Mouse (Mus musculus) lung, embryonic 15.5 days (tissue): ENCODE data around the gene Gdf7. TPM values are rescaled to one million over a fixed set of nuclear protein-coding genes. Genes with fewer than 3 reads are reported as not detected.

Experiments
- ATAC-seq: fragments of 200-750 bp; cut with Nextera tagmentation; 2 replicates; pipeline ENCODE4 v1.8.0; 2017; ENCODE audit warnings: moderate number of reproducible peaks, borderline replicate concordance; ENCODE audit not compliant: low FRiP score, low TSS enrichment; ENCODE audit errors: extremely low read depth
- H3K27ac ChIP-seq: fragments of 300-500 bp; sonication (generic); 2 replicates; pipeline ENCODE4 v1.5.1; 2015; ENCODE audit warnings: moderate library complexity, mild to moderate bottlenecking, inconsistent platforms
- H3K27me3 ChIP-seq: fragments of 300-500 bp; sonication (generic); 2 replicates; pipeline ENCODE4 v1.6.1; 2015; ENCODE audit warnings: inconsistent platforms
- H3K36me3 ChIP-seq: fragments of 300-500 bp; sonication (generic); 2 replicates; pipeline ENCODE4 v1.6.1; 2015; ENCODE audit warnings: inconsistent platforms
- H3K4me1 ChIP-seq: fragments of 300-500 bp; sonication (generic); 2 replicates; pipeline ENCODE4 v1.6.1; 2015; ENCODE audit warnings: inconsistent platforms
- H3K4me2 ChIP-seq: fragments of 300-500 bp; sonication (generic); 2 replicates; pipeline ENCODE4 v1.6.1; 2015; ENCODE audit warnings: inconsistent platforms, mild to moderate bottlenecking, moderate library complexity
- H3K4me3 ChIP-seq: fragments of 300-500 bp; sonication (generic); 2 replicates; pipeline ENCODE4 v1.5.1; 2015; ENCODE audit warnings: mild to moderate bottlenecking, inconsistent platforms
- H3K9ac ChIP-seq: fragments of 300-500 bp; sonication (generic); 2 replicates; pipeline ENCODE4 v1.6.1; 2015; ENCODE audit warnings: inconsistent platforms
- H3K9me3 ChIP-seq: fragments of 300-500 bp; sonication (generic); 2 replicates; pipeline ENCODE4 v1.6.1; 2016; ENCODE audit warnings: inconsistent platforms
- WGBS: fragments of 180-500 bp; shearing (Covaris S2); methylation state at CpG from one replicate; pipeline ENCODE4 v1.1.7; 2015; 5-methylcytosine and 5-hydroxymethylcytosine counted together
- polyA plus RNA-seq: library from polyadenylated mRNA; unstranded; fragments of >200 nt; fragmentation: Nextera tagmentation; extraction: Ambion mirVana; gene quantifications from 2 replicates; pipeline ENCODE4 v1.2.1, GENCODE M21; 2015

Gene Gdf7
- polyA plus RNA-seq, 1 experiment from 2014 or later: not detected

- 40% methylated on average over 2 of the region's 2 CpGs for WGBS
- peaks cover 17% of the 10 kb centered on the region for H3K4me1 ChIP-seq
- no peak overlapping the region for H3K4me3 ChIP-seq
- peaks cover 69% of the 10 kb centered on the region for H3K27me3 ChIP-seq
- H3K36me3 ChIP-seq: no peaks in the 10 kb centered on the region
- ATAC-seq: no peak
- H3K4me2 ChIP-seq: no peak overlapping the region
- H3K27ac ChIP-seq: no peak overlapping the region
- no peak overlapping the region for H3K9ac ChIP-seq
- no peaks in the 10 kb centered on the region for H3K9me3 ChIP-seq
Observed at GRCm38 (mm10) chr12:8305258-8305657, 3.5 kb upstream of the Gdf7 start.

- Histone ChIP-seq H3K36me3 (no peaks in the 10 kb centered on the region), H3K9me3 (no peaks in the 10 kb centered on the region), H3K27ac (no peak overlapping the region), H3K4me1 (peaks cover 32% of the 10 kb centered on the region), H3K9ac (no peak overlapping the region), H3K4me2 (peak overlapping the region; percentile 84), H3K4me3 (peak overlapping the region; percentile 40), H3K27me3 (peaks cover 96% of the 10 kb centered on the region)
- no peak for ATAC-seq
- 6% methylated on average over 46 of the region's 46 CpGs for WGBS
Observed at GRCm38 (mm10) chr12:8301011-8301814, 541 bp downstream of the Gdf7 start.

DNA sequence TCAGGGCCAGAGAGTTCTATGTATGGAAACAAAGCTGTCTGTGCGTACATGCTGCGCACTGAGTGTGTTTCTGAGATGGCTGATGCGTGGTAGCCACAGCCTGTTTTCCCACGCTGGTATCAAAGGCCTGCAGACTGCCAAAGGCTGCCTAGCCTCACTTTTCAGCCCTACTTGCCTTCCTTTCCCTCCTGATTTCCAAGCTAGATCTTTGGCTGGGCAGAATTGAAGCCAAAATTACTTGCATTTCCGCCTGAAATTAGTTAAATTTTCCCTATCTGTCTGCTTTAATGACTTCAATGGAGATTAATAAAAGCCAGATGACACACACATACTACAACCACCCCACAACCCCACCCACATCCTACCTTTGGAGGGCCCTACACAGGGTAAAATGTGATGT, 1.2 kb downstream of the Gdf7 start:
- Histone ChIP-seq H3K4me2 (no peak overlapping the region), H3K9ac (no peak overlapping the region), H3K4me3 (no peak overlapping the region), H3K27me3 (peaks cover 95% of the 10 kb centered on the region), H3K4me1 (peaks cover 32% of the 10 kb centered on the region), H3K27ac (no peak overlapping the region), H3K9me3 (no peaks in the 10 kb centered on the region), H3K36me3 (no peaks in the 10 kb centered on the region)
- ATAC-seq: no peak
- WGBS: 62% methylated on average over 5 of the region's 5 CpGs

- Histone ChIP-seq H3K9me3 (no peaks in the 10 kb centered on the region), H3K9ac (no peak overlapping the region), H3K4me3 (no peak overlapping the region), H3K27ac (no peak overlapping the region), H3K4me2 (no peak overlapping the region), H3K4me1 (peaks cover 36% of the 10 kb centered on the region), H3K27me3 (peaks cover 95% of the 10 kb centered on the region), H3K36me3 (no peaks in the 10 kb centered on the region)
- WGBS: 36% methylated on average over 10 of the region's 10 CpGs
- ATAC-seq: no peak
Observed at GRCm38 (mm10) chr12:8300111-8300480, 1.7 kb downstream of the Gdf7 start.

- no peak for ATAC-seq
- H3K4me3 ChIP-seq: peak overlapping the region; percentile 41; the same call in 1 of the 2 replicates
- H3K4me2 ChIP-seq: peak overlapping the region; percentile 11; the same call in 1 of the 2 replicates
- H3K9me3 ChIP-seq: no peaks in the 10 kb centered on the region
- H3K4me1 ChIP-seq: peaks cover 41% of the 10 kb centered on the region
- H3K27me3 ChIP-seq: peaks cover 96% of the 10 kb centered on the region
- no peaks in the 10 kb centered on the region for H3K36me3 ChIP-seq
- H3K27ac ChIP-seq: no peak overlapping the region
- H3K9ac ChIP-seq: no peak overlapping the region
- WGBS: 13% methylated on average over 34 of the region's 34 CpGs
Observed at GRCm38 (mm10) chr12:8299143-8300110, 2.3 kb downstream of the Gdf7 start.

GRCm38 (mm10) chr12:8298361-8299142, 3.2 kb downstream of the Gdf7 start:
- no peaks in the 10 kb centered on the region for H3K36me3 ChIP-seq
- no peak overlapping the region for H3K9ac ChIP-seq

GRCm38 (mm10) chr12:8297586-8298214, 4.1 kb downstream of the Gdf7 start:
- 7% methylated on average over 34 of the region's 34 CpGs for WGBS
- peaks cover 81% of the 10 kb centered on the region for H3K27me3 ChIP-seq
- H3K36me3 ChIP-seq: no peaks in the 10 kb centered on the region
- no peaks in the 10 kb centered on the region for H3K9me3 ChIP-seq
- ATAC-seq: no peak
- no peak overlapping the region for H3K27ac ChIP-seq
- H3K4me1 ChIP-seq: peaks cover 40% of the 10 kb centered on the region
- H3K9ac ChIP-seq: no peak overlapping the region
- peak overlapping the region; percentile 70 for H3K4me2 ChIP-seq
- H3K4me3 ChIP-seq: peak overlapping the region; percentile 41

More at GRCm38 (mm10) chr12:8298361-8299142, 3.2 kb downstream of the Gdf7 start:
- Histone ChIP-seq H3K4me2 (peak overlapping the region; percentile 70), H3K27ac (no peak overlapping the region), H3K4me3 (peak overlapping the region; percentile 41), H3K9me3 (no peaks in the 10 kb centered on the region), H3K4me1 (peaks cover 41% of the 10 kb centered on the region), H3K27me3 (peaks cover 90% of the 10 kb centered on the region)
- WGBS: 3% methylated on average over 85 of the region's 85 CpGs
- ATAC-seq: no peak

DNA sequence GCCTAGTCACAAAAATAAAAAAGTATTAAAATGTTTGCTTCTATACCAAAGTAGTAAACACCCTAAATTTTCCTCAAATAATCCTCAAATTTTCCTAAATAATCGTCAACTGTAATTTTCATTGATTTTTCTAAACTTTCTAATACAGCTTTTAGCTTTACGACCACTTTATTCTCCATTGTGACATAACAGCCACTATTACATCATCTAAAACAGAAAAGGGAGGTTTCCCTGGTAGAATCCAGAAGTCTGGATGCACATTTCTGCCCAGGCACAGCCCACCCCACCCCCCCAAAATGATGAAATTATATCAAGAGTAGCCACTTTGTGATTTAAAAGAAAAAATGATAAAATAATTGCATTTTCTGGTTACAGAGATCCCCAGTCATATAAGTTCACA, 5.6 kb downstream of the Gdf7 start:
- no peaks in the 10 kb centered on the region for H3K36me3 ChIP-seq
- H3K4me1 ChIP-seq: peaks cover 25% of the 10 kb centered on the region
- H3K4me3 ChIP-seq: no peak overlapping the region
- H3K27me3 ChIP-seq: peaks cover 66% of the 10 kb centered on the region
- H3K9ac ChIP-seq: no peak overlapping the region
- H3K4me2 ChIP-seq: no peak overlapping the region
- H3K27ac ChIP-seq: no peak overlapping the region
- no peak for ATAC-seq
- no peaks in the 10 kb centered on the region for H3K9me3 ChIP-seq
- 77% methylated on average over 2 of the region's 2 CpGs for WGBS

GRCm38 (mm10) chr12:8295307-8295913, 6.3 kb downstream of the Gdf7 start:
- Histone ChIP-seq H3K27me3 (peaks cover 58% of the 10 kb centered on the region), H3K27ac (no peak overlapping the region), H3K9ac (no peak overlapping the region), H3K4me1 (peaks cover 24% of the 10 kb centered on the region), H3K36me3 (no peaks in the 10 kb centered on the region), H3K4me3 (no peak overlapping the region), H3K4me2 (no peak overlapping the region), H3K9me3 (no peaks in the 10 kb centered on the region)
- 35% methylated on average over 6 of the region's 6 CpGs for WGBS
- peak; percentile 79 for ATAC-seq

DNA sequence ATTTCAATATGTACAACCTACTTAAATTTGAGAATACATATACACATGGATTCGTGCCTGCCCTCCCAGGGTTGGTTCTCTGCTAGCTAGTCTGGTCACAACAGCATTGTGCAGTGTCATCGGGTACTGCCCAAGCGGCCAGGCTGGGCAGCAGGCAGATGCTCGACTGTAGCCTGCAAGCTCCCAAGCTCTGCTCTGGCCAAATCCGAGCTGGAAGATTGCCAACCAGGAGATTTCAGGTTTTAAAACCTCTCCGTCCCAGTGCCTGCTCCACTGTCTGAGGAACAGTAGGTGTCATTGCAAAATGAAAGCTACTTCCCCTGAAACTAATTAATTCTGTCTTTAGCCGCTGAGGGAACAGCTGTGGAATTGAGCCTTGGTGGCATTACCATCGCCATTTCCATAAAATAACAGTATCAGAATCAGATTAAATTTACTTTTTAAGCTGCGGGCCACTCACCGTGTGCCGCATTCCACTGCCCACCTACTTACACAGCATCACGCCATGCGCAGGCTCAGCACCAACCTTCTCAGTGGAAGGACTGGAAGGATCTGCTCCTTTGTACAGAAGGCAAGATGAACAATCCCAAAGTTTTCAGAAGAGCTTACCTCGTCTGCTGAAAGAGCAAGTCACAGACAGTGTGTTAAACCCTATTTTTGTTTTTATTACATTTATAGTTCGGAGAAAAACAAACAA, 10.4 kb downstream of the Gdf7 start:
- ATAC-seq: no peak
- WGBS: 65% methylated on average over 15 of the region's 15 CpGs

More for the DNA sequence above, 10.4 kb downstream of the Gdf7 start:
- Histone ChIP-seq H3K4me3 (no peak overlapping the region), H3K9ac (no peak overlapping the region), H3K4me1 (peaks cover 9% of the 10 kb centered on the region; the same call in 1 of the 2 replicates), H3K27me3 (peaks cover 18% of the 10 kb centered on the region; the same call in 1 of the 2 replicates), H3K9me3 (no peaks in the 10 kb centered on the region), H3K36me3 (no peaks in the 10 kb centered on the region), H3K27ac (no peak overlapping the region), H3K4me2 (no peak overlapping the region)
